Mouse (Mus musculus) heart, postnatal 0 days (tissue): ENCODE measurements around the gene Ddn.

Experiments used
- CTCF ChIP-seq: IDR thresholded peaks from 2 replicates; pipeline ENCODE4 v1.5.1; 2016; ENCODE audit warnings: antibody characterized with exemption, control low read depth, low read depth
- EP300 ChIP-seq: IDR thresholded peaks from 2 replicates; pipeline ENCODE4 v1.6.1; 2016; ENCODE audit warnings: antibody characterized with exemption, low read depth

DNA sequence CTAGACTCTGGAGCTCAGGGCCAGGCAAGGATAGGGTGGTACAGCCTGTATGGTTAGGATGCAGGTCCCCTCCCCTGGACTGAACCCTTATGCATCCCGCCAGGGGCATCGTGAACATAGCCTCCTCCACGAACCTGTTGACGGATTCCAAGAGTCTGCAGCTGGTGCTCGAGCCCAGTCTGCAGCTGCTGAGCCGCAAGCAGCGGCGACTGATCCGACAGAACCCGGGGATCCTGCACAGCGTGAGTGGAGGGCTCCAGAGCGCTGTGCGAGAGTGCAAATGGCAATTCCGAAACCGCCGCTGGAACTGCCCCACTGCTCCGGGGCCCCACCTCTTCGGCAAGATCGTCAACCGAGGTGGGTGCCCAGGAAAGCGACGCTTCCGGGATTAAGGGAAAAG is 18.5 kb downstream of the Ddn start:
- TF ChIP-seq EP300, result no peak
- no peak for TF ChIP-seq CTCF
